In genomic region chr16:3114473-3115335, GRCm38 (mm10) we compare ENCODE assay signal across 8 mouse cellular contexts.
A peak's percentile ranks its signal among the peaks of the same experiment; 100 is the strongest.
DNase-seq lines count a peak whose midpoint lies in the region; ATAC-seq and TF ChIP-seq lines count a peak whose summit lies in the region.
"Not testable (repeated sequence)": the region's sequence is repeated elsewhere in the genome, so short reads cannot be mapped to it uniquely, and the experiment has no call there.

No protein-coding gene starts in this region.

- TF ChIP-seq CTCF in G1E (IDR thresholded peaks at IDR 0.05; ENCODE audit: low read depth, low read length); gastrocnemius, adult 2 months (IDR thresholded peaks at IDR 0.05): not testable (repeated sequence)

- intact Hi-C loops in gastrocnemius, adult 2 months (cut with DNase I), result not testable (repeated sequence)

- H3K9ac ChIP-seq in hindbrain, embryonic 12.5 days; liver, embryonic 16.5 days (ENCODE audit: low read depth, low read length); stomach, embryonic 16.5 days (ENCODE audit: low read length): not testable (repeated sequence)

- 44% methylated on average over 3 of the region's 3 CpGs for WGBS in hindbrain, embryonic 12.5 days
- WGBS in liver, embryonic 16.5 days (ENCODE audit: insufficient replicate concordance), result 52% methylated on average over 2 of the region's 3 CpGs
- 61% methylated on average over 2 of the region's 3 CpGs for WGBS in stomach, embryonic 16.5 days

- H3K36me3 ChIP-seq in G1E (replicated peaks); hindbrain, embryonic 12.5 days; liver, embryonic 16.5 days (ENCODE audit: control insufficient read depth, insufficient read depth); stomach, embryonic 16.5 days (ENCODE audit: control insufficient read depth, insufficient read depth, low read length): not testable (repeated sequence)

- H3K9me3 ChIP-seq in G1E (replicated peaks); hindbrain, embryonic 12.5 days (replicated peaks); liver, embryonic 16.5 days (replicated peaks; ENCODE audit: control insufficient read depth, low read length); stomach, embryonic 16.5 days (replicated peaks; ENCODE audit: control insufficient read depth, low read length): not testable (repeated sequence)

- not testable (repeated sequence) for H3K4me3 ChIP-seq in G1E (ENCODE audit: low read depth, low read length); gastrocnemius, adult 2 months; hindbrain, embryonic 12.5 days; liver, embryonic 16.5 days (ENCODE audit: low read depth, low read length); stomach, embryonic 16.5 days (replicated peaks; ENCODE audit: low read length)

- H3K4me1 ChIP-seq in G1E (ENCODE audit: insufficient read depth, low read depth, low read length); hindbrain, embryonic 12.5 days; liver, embryonic 16.5 days (ENCODE audit: control insufficient read depth, low read depth, low read length); stomach, embryonic 16.5 days (ENCODE audit: control insufficient read depth, insufficient read depth, low read length): not testable (repeated sequence)

- H3K27me3 ChIP-seq in G1E (ENCODE audit: insufficient read depth, low read length); hindbrain, embryonic 12.5 days; liver, embryonic 16.5 days (ENCODE audit: control insufficient read depth, insufficient read depth, low read depth, low read length); stomach, embryonic 16.5 days (ENCODE audit: control insufficient read depth, insufficient read depth, low read length): not testable (repeated sequence)

- peak; percentile 95 for ATAC-seq in G1E (ENCODE audit: extremely low read depth, insufficient number of reproducible peaks, low FRiP score, poor library complexity, severe bottlenecking)
- ATAC-seq in hindbrain, embryonic 12.5 days (ENCODE audit: low FRiP score), result peak; percentile 98
- peak; percentile 92 for ATAC-seq in liver, embryonic 16.5 days (ENCODE audit: low read depth)
- peak; percentile 93 for ATAC-seq in stomach, embryonic 16.5 days (ENCODE audit: insufficient read depth, low FRiP score)

- not testable (repeated sequence) for H3K27ac ChIP-seq in gastrocnemius, adult 2 months; hindbrain, embryonic 12.5 days; liver, embryonic 16.5 days (ENCODE audit: low read length); stomach, embryonic 16.5 days (ENCODE audit: low read length)

- DNase-seq in G1E (ENCODE audit: low spot score), result not testable (repeated sequence)
- DNase-seq in cerebellum, postnatal 10 days, result peak; percentile 36 to 43
- peak; percentile 46 for DNase-seq in gastrocnemius, adult 2 months
- DNase-seq in layer of hippocampus, adult 11-12 months (ENCODE audit: low spot score), result peak; percentile 37
- peak; percentile 1 for DNase-seq in naive thymus-derived CD4-positive, alpha-beta T cell, adult 2 months (ENCODE audit: low read depth)

- not testable (repeated sequence) for H3K4me2 ChIP-seq in hindbrain, embryonic 12.5 days (replicated peaks); liver, embryonic 16.5 days (ENCODE audit: low read depth, low read length); stomach, embryonic 16.5 days (ENCODE audit: low read depth, low read length)
